ENCODE assay signal across 9 mouse cellular contexts in genomic region chr19:22303021-22303951, GRCm38 (mm10).
DNase-seq lines count a peak whose midpoint lies in the region; ATAC-seq and TF ChIP-seq lines count a peak whose summit lies in the region.
"Had no signal": no experiment of that assay in that cellular context is flagged by ENCODE, and none has a peak within 500 bp of the region (broad histone marks: within the 10 kb centered on the region; RNA-seq: fewer than 3 reads in every experiment).

No protein-coding gene starts in this region.

- WGBS in embryonic facial prominence, embryonic 12.5 days = 22% methylated on average over 17 of the region's 17 CpGs
- WGBS in embryonic facial prominence, embryonic 10.5 days = 28% methylated on average over 17 of the region's 17 CpGs
- WGBS in forebrain, embryonic 14.5 days = 30% methylated on average over 17 of the region's 17 CpGs
- WGBS in midbrain, embryonic 15.5 days = 21% methylated on average over 17 of the region's 17 CpGs

- ATAC-seq in embryonic facial prominence, embryonic 12.5 days (ENCODE audit: insufficient number of reproducible peaks, insufficient read depth, low FRiP score, low TSS enrichment) = no peak
- ATAC-seq in forebrain, embryonic 14.5 days = peak; percentile 36; the same call in 1 of the 2 replicates
- peak; percentile 57 for ATAC-seq in midbrain, embryonic 15.5 days (replicated peaks)

- H3K27me3 ChIP-seq in embryonic facial prominence, embryonic 12.5 days = no peaks in the 10 kb centered on the region; the same call in 1 of the 2 replicates
- H3K27me3 ChIP-seq in embryonic facial prominence, embryonic 10.5 days (replicated peaks; ENCODE audit: low read depth, poor library complexity, severe bottlenecking) = peaks cover 6% of the 10 kb centered on the region; the same call in 1 of the 2 replicates
- H3K27me3 ChIP-seq in forebrain, embryonic 14.5 days (replicated peaks; ENCODE audit: control insufficient read depth, insufficient read depth, low read length) = no peaks in the 10 kb centered on the region
- no peaks in the 10 kb centered on the region for H3K27me3 ChIP-seq in midbrain, embryonic 15.5 days (replicated peaks)

- peak overlapping the region; percentile 54; the same call in 1 of the 2 replicates for H3K4me2 ChIP-seq in embryonic facial prominence, embryonic 12.5 days (replicated peaks)
- peak overlapping the region; percentile 53 for H3K4me2 ChIP-seq in forebrain, embryonic 14.5 days (ENCODE audit: low read length)
- H3K4me2 ChIP-seq in midbrain, embryonic 15.5 days = peak overlapping the region; percentile 45

- H3K36me3 ChIP-seq in embryonic facial prominence, embryonic 12.5 days = no peaks in the 10 kb centered on the region
- no peaks in the 10 kb centered on the region for H3K36me3 ChIP-seq in embryonic facial prominence, embryonic 10.5 days (replicated peaks)
- H3K36me3 ChIP-seq in forebrain, embryonic 14.5 days (ENCODE audit: control insufficient read depth, insufficient read depth, low read length) = no peaks in the 10 kb centered on the region
- no peaks in the 10 kb centered on the region for H3K36me3 ChIP-seq in midbrain, embryonic 15.5 days (replicated peaks)
- H3K36me3 ChIP-seq: heart, embryonic 10.5 days had no signal

- no peak for TF ChIP-seq POLR2A in brain, embryonic 14.5 days (IDR thresholded peaks at IDR 0.05; ENCODE audit: borderline replicate concordance, extremely low read depth, insufficient read depth, insufficient read length, poor library complexity, severe bottlenecking)

- no peak for DNase-seq in embryonic facial prominence, embryonic 10.5 days (ENCODE audit: low spot score)
- peak; percentile 75 for DNase-seq in brain, embryonic 14.5 days (ENCODE audit: low read depth)
- peak; percentile 59 for DNase-seq in forebrain, embryonic 14.5 days (ENCODE audit: low spot score)
- DNase-seq in gastrocnemius, postnatal 25 days = no peak
- DNase-seq in adrenal gland, adult (ENCODE audit: inconsistent age in 2 of 2, low spot score in 1 of 2) = no peak
- no peak for DNase-seq in thymus, postnatal 36 days

- H3K9me3 ChIP-seq in embryonic facial prominence, embryonic 12.5 days = no peaks in the 10 kb centered on the region
- no peaks in the 10 kb centered on the region for H3K9me3 ChIP-seq in embryonic facial prominence, embryonic 10.5 days
- H3K9me3 ChIP-seq in forebrain, embryonic 14.5 days (replicated peaks; ENCODE audit: control insufficient read depth, low read length) = no peaks in the 10 kb centered on the region
- H3K9me3 ChIP-seq in midbrain, embryonic 15.5 days = no peaks in the 10 kb centered on the region
- H3K9me3 ChIP-seq: heart, embryonic 10.5 days had no signal

- no peak overlapping the region for H3K9ac ChIP-seq in embryonic facial prominence, embryonic 12.5 days
- peak overlapping the region; percentile 37; the same call in 1 of the 2 replicates for H3K9ac ChIP-seq in forebrain, embryonic 14.5 days (ENCODE audit: low read length)
- H3K9ac ChIP-seq in midbrain, embryonic 15.5 days = 0 out of 2 replicates have a peak overlapping the region, but pooled peaks have one; percentile 19

- H3K4me1 ChIP-seq in embryonic facial prominence, embryonic 12.5 days = peaks cover 5% of the 10 kb centered on the region; the same call in 1 of the 2 replicates
- H3K4me1 ChIP-seq in embryonic facial prominence, embryonic 10.5 days = peaks cover 4% of the 10 kb centered on the region; the same call in 1 of the 2 replicates
- H3K4me1 ChIP-seq in forebrain, embryonic 14.5 days (ENCODE audit: control insufficient read depth, insufficient read depth, low read length) = peaks cover 11% of the 10 kb centered on the region
- H3K4me1 ChIP-seq in midbrain, embryonic 15.5 days = peaks cover 19% of the 10 kb centered on the region

- no peak overlapping the region for H3K4me3 ChIP-seq in embryonic facial prominence, embryonic 12.5 days
- no peak overlapping the region for H3K4me3 ChIP-seq in embryonic facial prominence, embryonic 10.5 days
- H3K4me3 ChIP-seq in forebrain, embryonic 14.5 days (ENCODE audit: low read depth, low read length) = peak overlapping the region; percentile 20
- H3K4me3 ChIP-seq in midbrain, embryonic 15.5 days = no peak overlapping the region

- TF ChIP-seq CTCF in brain, embryonic 14.5 days (IDR thresholded peaks at IDR 0.05; ENCODE audit: borderline replicate concordance, extremely low read depth, insufficient read depth, insufficient read length) = no peak

- H3K27ac ChIP-seq in embryonic facial prominence, embryonic 12.5 days = no peak overlapping the region
- no peak overlapping the region for H3K27ac ChIP-seq in embryonic facial prominence, embryonic 10.5 days (replicated peaks)
- 0 out of 2 replicates have a peak overlapping the region, but pooled peaks have one; percentile 48 for H3K27ac ChIP-seq in forebrain, embryonic 14.5 days (ENCODE audit: low read depth, low read length)
- H3K27ac ChIP-seq in midbrain, embryonic 15.5 days = peak overlapping the region; percentile 57

Comparison
In these comparisons a context has a peak if more than half of its experiments do, and no peak if none do; other contexts are left out.
1. H3K27ac ChIP-seq: peak in forebrain, embryonic 14.5 days (single experiment) and midbrain, embryonic 15.5 days (single experiment); none in embryonic facial prominence, embryonic 12.5 days (single experiment) and embryonic facial prominence, embryonic 10.5 days (single experiment).
2. DNase-seq: peak in brain, embryonic 14.5 days (single experiment) and forebrain, embryonic 14.5 days (single experiment); none in embryonic facial prominence, embryonic 10.5 days (single experiment), gastrocnemius, postnatal 25 days (single experiment), adrenal gland, adult (0 of 2) and thymus, postnatal 36 days (0 of 2).
3. Peak in every context shown above with its lines, with median percentiles within 50 percentile points of each other: H3K4me2 ChIP-seq.